Comparison of ENCODE assay signal across 11 mouse cellular contexts in the genomic region with DNA sequence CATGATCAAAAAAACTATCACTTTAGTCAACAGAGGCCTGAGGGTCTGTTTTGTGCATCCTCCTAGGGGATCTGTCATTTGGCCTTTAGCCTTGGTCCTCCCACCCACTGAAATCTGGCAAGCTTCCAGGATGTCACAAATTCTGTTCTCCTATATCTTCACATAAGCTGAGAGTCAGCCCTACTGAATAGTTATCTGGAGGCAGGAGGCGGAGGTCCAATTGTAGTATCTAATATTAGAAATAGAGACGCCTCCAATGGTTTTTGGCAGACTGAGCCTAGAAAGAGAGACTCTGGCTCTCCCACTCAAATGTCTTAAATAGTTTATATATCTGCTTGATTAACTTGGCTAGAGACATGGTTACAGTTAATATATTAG.
A peak's percentile ranks its signal among the peaks of the same experiment; 100 is the strongest.
DNase-seq lines count a peak whose midpoint lies in the region; ATAC-seq lines count a peak whose summit lies in the region.
"Had no signal": no experiment of that assay in that cellular context is flagged by ENCODE, and none has a peak within 500 bp of the region (broad histone marks: within the 10 kb centered on the region; RNA-seq: fewer than 3 reads in every experiment).

No protein-coding gene starts in this region.

- 0 out of 2 replicates have a peak, but pooled peaks cover 2% of the 10 kb centered on the region for H3K4me1 ChIP-seq in lung, embryonic 15.5 days
- peaks cover 6% of the 10 kb centered on the region; the same call in 1 of the 2 replicates for H3K4me1 ChIP-seq in heart, embryonic 16.5 days (ENCODE audit: control insufficient read depth, insufficient read depth, low read length)
- H3K4me1 ChIP-seq in midbrain, embryonic 14.5 days (ENCODE audit: control insufficient read depth, insufficient read depth, low read length): no peaks in the 10 kb centered on the region
- H3K4me1 ChIP-seq: embryonic facial prominence, embryonic 15.5 days had no signal

- WGBS in lung, embryonic 15.5 days: 43% methylated on average over 2 of the region's 2 CpGs
- 27% methylated on average over 2 of the region's 2 CpGs for WGBS in heart, embryonic 16.5 days
- WGBS in midbrain, embryonic 14.5 days: 87% methylated on average over 2 of the region's 2 CpGs

- H3K36me3 ChIP-seq in lung, embryonic 15.5 days: no peaks in the 10 kb centered on the region
- H3K36me3 ChIP-seq in heart, embryonic 16.5 days (ENCODE audit: control insufficient read depth, insufficient read depth): no peaks in the 10 kb centered on the region
- no peaks in the 10 kb centered on the region for H3K36me3 ChIP-seq in midbrain, embryonic 14.5 days (ENCODE audit: control insufficient read depth, insufficient read depth, low read length)
- H3K36me3 ChIP-seq: embryonic facial prominence, embryonic 15.5 days had no signal

- H3K27me3 ChIP-seq in lung, embryonic 15.5 days: no peaks in the 10 kb centered on the region
- no peaks in the 10 kb centered on the region for H3K27me3 ChIP-seq in heart, embryonic 16.5 days (ENCODE audit: control insufficient read depth, insufficient read depth, low read length)
- H3K27me3 ChIP-seq in midbrain, embryonic 14.5 days (ENCODE audit: control insufficient read depth, insufficient read depth, low read length): no peaks in the 10 kb centered on the region
- H3K27me3 ChIP-seq: embryonic facial prominence, embryonic 15.5 days had no signal

- H3K4me2 ChIP-seq in lung, embryonic 15.5 days: no peak overlapping the region
- no peak overlapping the region for H3K4me2 ChIP-seq in heart, embryonic 16.5 days (ENCODE audit: low read depth, low read length)
- no peak overlapping the region for H3K4me2 ChIP-seq in midbrain, embryonic 14.5 days (ENCODE audit: low read length)
- H3K4me2 ChIP-seq: embryonic facial prominence, embryonic 15.5 days had no signal

- H3K27ac ChIP-seq in lung, embryonic 15.5 days: peak overlapping the region; percentile 16; the same call in 1 of the 2 replicates
- peak overlapping the region; percentile 74 for H3K27ac ChIP-seq in heart, embryonic 16.5 days (ENCODE audit: low read length)
- H3K27ac ChIP-seq in midbrain, embryonic 14.5 days (replicated peaks; ENCODE audit: low read depth, low read length): no peak overlapping the region
- H3K27ac ChIP-seq: embryonic facial prominence, embryonic 15.5 days had no signal

- H3K9ac ChIP-seq in lung, embryonic 15.5 days: no peak overlapping the region
- no peak overlapping the region for H3K9ac ChIP-seq in heart, embryonic 16.5 days (ENCODE audit: low read length)
- no peak overlapping the region for H3K9ac ChIP-seq in midbrain, embryonic 14.5 days (replicated peaks; ENCODE audit: low read length)
- H3K9ac ChIP-seq: embryonic facial prominence, embryonic 15.5 days had no signal

- ATAC-seq in lung, embryonic 15.5 days (ENCODE audit: borderline replicate concordance, extremely low read depth, low FRiP score, low TSS enrichment): peak; percentile 91
- ATAC-seq in heart, embryonic 16.5 days (replicated peaks; ENCODE audit: extremely low read depth, insufficient read depth, low FRiP score): peak; percentile 91
- no peak for ATAC-seq in midbrain, embryonic 14.5 days (ENCODE audit: low FRiP score, low TSS enrichment)
- ATAC-seq: CD4-positive, CD25-positive, alpha-beta regulatory T cell, adult 4 months had no signal

- peak; percentile 11 for DNase-seq in gastrocnemius, adult 18-20 months (ENCODE audit: low spot score)
- DNase-seq in gastrocnemius, postnatal 25 days: no peak
- DNase-seq in lung, postnatal 4 days: no peak
- DNase-seq in lung, postnatal 14 days: peak; percentile 12
- no peak for DNase-seq in MN1 (ENCODE audit: low spot score)
- DNase-seq in midbrain, embryonic 14.5 days: no peak
- DNase-seq: thymus, adult 2 months had no signal

- no peaks in the 10 kb centered on the region for H3K9me3 ChIP-seq in lung, embryonic 15.5 days
- H3K9me3 ChIP-seq in heart, embryonic 16.5 days (replicated peaks; ENCODE audit: control insufficient read depth, low read length): no peaks in the 10 kb centered on the region
- H3K9me3 ChIP-seq in midbrain, embryonic 14.5 days (ENCODE audit: control insufficient read depth, low read length): no peaks in the 10 kb centered on the region
- H3K9me3 ChIP-seq: embryonic facial prominence, embryonic 15.5 days had no signal

- no peak overlapping the region for H3K4me3 ChIP-seq in lung, embryonic 15.5 days
- H3K4me3 ChIP-seq in heart, embryonic 16.5 days (ENCODE audit: low read length): no peak overlapping the region
- no peak overlapping the region for H3K4me3 ChIP-seq in midbrain, embryonic 14.5 days (replicated peaks; ENCODE audit: low read depth, low read length)
- H3K4me3 ChIP-seq: embryonic facial prominence, embryonic 15.5 days had no signal

Comparison
In these comparisons a context has a peak if more than half of its experiments do, and no peak if none do; other contexts are left out.
1. DNase-seq: peak in gastrocnemius, adult 18-20 months (single experiment) and lung, postnatal 14 days (single experiment); none in gastrocnemius, postnatal 25 days (single experiment), lung, postnatal 4 days (0 of 2), MN1 (single experiment) and midbrain, embryonic 14.5 days (single experiment).